Mouse (Mus musculus) liver, embryonic 16.5 days (tissue): ENCODE measurements at regions not wholly inside any gene's neighbourhood (a gene's known extent, or its start where the extent isn't known, plus 50 kb on each side); places are given as distances from the start of the nearest gene placed in this dataset.

Source experiments
- ATAC-seq: fragments of 200-750 bp; cut with Nextera tagmentation; 2 replicates; pipeline ENCODE4 v1.8.0; 2017; ENCODE audit warnings: low read depth, mild to moderate bottlenecking, moderate number of reproducible peaks, moderate library complexity
- H3K27ac ChIP-seq: fragments of 300-500 bp; sonication (generic); 2 replicates; pipeline ENCODE4 v1.5.1; 2014; ENCODE audit warnings: mild to moderate bottlenecking, low read length
- H3K27me3 ChIP-seq: fragments of 300-500 bp; sonication (generic); 2 replicates; pipeline ENCODE4 v1.6.1; 2014; ENCODE audit warnings: low read depth, low read length, mixed read lengths; ENCODE audit not compliant: control insufficient read depth, insufficient read depth
- H3K36me3 ChIP-seq: fragments of 300-500 bp; sonication (generic); 2 replicates; pipeline ENCODE4 v1.6.1; 2014; ENCODE audit warnings: mild to moderate bottlenecking; ENCODE audit not compliant: control insufficient read depth, insufficient read depth
- H3K4me1 ChIP-seq: fragments of 300-500 bp; sonication (generic); 2 replicates; pipeline ENCODE4 v1.6.1; 2014; ENCODE audit warnings: low read depth, low read length, mixed read lengths; ENCODE audit not compliant: control insufficient read depth
- H3K4me2 ChIP-seq: fragments of 300-500 bp; sonication (generic); 2 replicates; pipeline ENCODE4 v1.6.1; 2014; ENCODE audit warnings: low read depth, low read length, mixed read lengths
- H3K4me3 ChIP-seq: fragments of 300-500 bp; sonication (generic); 2 replicates; pipeline ENCODE4 v1.5.1; 2014; ENCODE audit warnings: low read depth, mild to moderate bottlenecking, low read length
- H3K9ac ChIP-seq: fragments of 300-500 bp; sonication (generic); 2 replicates; pipeline ENCODE4 v1.6.1; 2014; ENCODE audit warnings: low read depth, low read length
- H3K9me3 ChIP-seq: fragments of 300-500 bp; sonication (generic); replicated peaks from 2 replicates; pipeline ENCODE4 v1.6.1; 2016; ENCODE audit warnings: low read length; ENCODE audit not compliant: control insufficient read depth
- WGBS: fragments of 180-500 bp; shearing (Covaris S2); extraction: QIAGEN DNeasy Blood & Tissue Kit; methylation state at CpG from one replicate; pipeline ENCODE4 v1.1.7; 2014; ENCODE audit not compliant: insufficient replicate concordance; 5-methylcytosine and 5-hydroxymethylcytosine counted together

DNA sequence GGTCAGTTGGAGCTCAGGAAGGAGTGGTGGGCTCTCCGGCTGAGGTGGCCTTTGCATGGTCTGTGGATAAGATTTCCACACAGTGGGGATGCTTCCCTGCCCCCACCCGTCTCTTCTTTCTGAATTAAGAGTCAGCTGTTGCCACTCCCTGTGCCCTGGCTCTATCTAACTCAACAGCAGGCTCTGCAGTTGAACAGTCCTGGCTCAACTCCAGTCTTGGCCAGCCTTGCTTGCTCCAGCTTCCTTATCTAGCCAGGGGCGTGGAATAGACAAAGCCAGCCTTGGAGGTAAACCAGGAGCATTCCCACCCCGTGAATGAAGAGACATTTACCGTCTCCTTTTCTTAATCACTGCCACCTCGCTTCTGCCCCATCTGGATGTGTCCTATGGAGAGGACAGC, 89.7 kb downstream of the Mn1 start:
- Histone ChIP-seq H3K9me3 (no peaks in the 10 kb centered on the region), H3K27me3 (no peaks in the 10 kb centered on the region), H3K9ac (no peak overlapping the region), H3K4me1 (peaks cover 43% of the 10 kb centered on the region), H3K4me2 (peak overlapping the region; percentile 33; the same call in 1 of the 2 replicates), H3K27ac (peak overlapping the region; percentile 42), H3K4me3 (no peak overlapping the region), H3K36me3 (no peaks in the 10 kb centered on the region)
- ATAC-seq: peak; percentile 75
- WGBS: 11% methylated on average over 6 of the region's 6 CpGs

DNA sequence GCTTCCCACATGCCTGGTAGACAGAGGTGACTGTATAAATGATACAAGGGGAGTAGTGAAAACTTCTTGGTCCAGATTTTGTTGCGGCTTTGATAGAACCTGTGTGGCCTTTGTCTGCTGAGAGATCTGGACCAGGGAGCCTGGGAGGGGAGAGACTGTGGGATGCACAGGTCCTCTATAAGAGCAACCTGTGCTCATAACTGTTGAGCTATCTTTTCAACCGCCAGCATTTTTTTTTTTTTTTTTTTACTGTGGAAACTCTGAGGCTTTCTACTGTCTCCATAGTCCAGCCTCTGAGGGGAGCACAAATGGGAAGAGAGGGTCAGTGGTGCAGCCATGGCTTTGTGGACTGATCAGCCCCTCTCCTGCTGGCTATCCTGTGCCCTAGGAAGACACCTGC, 90.2 kb downstream of the Mn1 start:
- no peak overlapping the region for H3K9ac ChIP-seq
- WGBS: 56% methylated on average over 2 of the region's 2 CpGs
- H3K27ac ChIP-seq: no peak overlapping the region; the same call in 1 of the 2 replicates
- no peak overlapping the region for H3K4me3 ChIP-seq
- H3K27me3 ChIP-seq: no peaks in the 10 kb centered on the region
- no peaks in the 10 kb centered on the region for H3K36me3 ChIP-seq
- no peaks in the 10 kb centered on the region for H3K9me3 ChIP-seq
- peaks cover 43% of the 10 kb centered on the region for H3K4me1 ChIP-seq
- peak overlapping the region; percentile 33; the same call in 1 of the 2 replicates for H3K4me2 ChIP-seq
- ATAC-seq: no peak

DNA sequence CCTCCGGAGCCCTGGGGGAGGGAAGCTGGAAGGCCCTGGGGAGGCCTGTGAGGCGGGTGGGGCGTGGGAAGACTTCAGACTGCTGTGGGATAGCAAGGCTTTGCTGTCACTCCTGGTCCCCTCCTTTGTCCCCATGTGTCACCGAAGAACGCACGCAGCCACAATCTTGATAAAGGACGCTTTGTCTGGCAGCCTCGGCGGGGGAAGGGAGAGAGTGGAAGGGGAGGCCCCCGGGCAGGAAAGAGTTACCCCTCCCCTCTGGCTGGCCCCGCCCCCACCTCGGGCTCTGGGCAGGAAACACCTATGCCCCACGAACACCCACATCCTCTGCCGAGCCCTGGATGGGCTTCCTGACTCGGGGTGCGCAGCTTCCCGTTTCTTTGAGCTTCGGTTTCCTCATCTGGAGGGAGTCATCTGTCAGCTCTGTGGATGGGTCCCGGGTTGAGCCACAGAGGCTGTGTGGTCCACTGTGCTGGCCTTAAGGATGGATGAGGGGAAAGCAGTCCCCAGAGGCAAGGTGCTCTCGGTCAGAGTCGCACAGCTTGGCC, 91.9 kb downstream of the Mn1 start:
- H3K4me3 ChIP-seq: peak overlapping the region; percentile 55
- under 1% methylated on average over 21 of the region's 21 CpGs for WGBS
- no peaks in the 10 kb centered on the region for H3K36me3 ChIP-seq
- peak overlapping the region; percentile 64 for H3K27ac ChIP-seq
- H3K4me1 ChIP-seq: peaks cover 43% of the 10 kb centered on the region
- peak overlapping the region; percentile 72 for H3K4me2 ChIP-seq
- peak; percentile 69 for ATAC-seq
- peak overlapping the region; percentile 54 for H3K9ac ChIP-seq
- H3K27me3 ChIP-seq: no peaks in the 10 kb centered on the region
- H3K9me3 ChIP-seq: no peaks in the 10 kb centered on the region

DNA sequence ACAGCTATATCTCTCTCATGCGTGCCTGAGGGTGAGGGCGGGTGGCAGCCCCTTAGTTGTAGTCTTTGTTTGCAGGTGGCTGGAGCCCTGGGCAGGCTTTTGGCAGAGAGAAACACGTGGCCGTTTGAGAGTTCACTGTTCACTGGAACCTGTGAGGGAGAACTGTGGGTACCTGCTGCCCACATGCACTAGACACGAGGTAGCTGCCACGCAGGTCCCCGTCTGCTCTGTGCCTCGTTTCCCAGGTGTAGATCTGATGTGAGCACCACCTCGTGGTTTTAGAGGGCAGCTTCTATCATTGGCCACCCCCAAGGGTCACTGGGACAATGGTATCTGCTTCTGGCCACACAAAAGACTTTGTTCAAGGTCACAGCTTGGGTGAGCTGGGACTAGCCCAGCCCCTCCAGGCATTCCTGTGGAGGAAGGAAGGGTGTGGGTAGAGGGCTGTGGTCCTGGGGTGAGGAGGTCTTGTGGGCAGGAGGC, 92.5 kb downstream of the Mn1 start:
- H3K9me3 ChIP-seq: no peaks in the 10 kb centered on the region
- ATAC-seq: peak; percentile 9
- 3% methylated on average over 9 of the region's 9 CpGs for WGBS
- peak overlapping the region; percentile 55 for H3K4me3 ChIP-seq
- H3K4me2 ChIP-seq: peak overlapping the region; percentile 72
- peak overlapping the region; percentile 64 for H3K27ac ChIP-seq
- H3K9ac ChIP-seq: peak overlapping the region; percentile 54
- H3K36me3 ChIP-seq: no peaks in the 10 kb centered on the region
- no peaks in the 10 kb centered on the region for H3K27me3 ChIP-seq
- peaks cover 43% of the 10 kb centered on the region for H3K4me1 ChIP-seq

DNA sequence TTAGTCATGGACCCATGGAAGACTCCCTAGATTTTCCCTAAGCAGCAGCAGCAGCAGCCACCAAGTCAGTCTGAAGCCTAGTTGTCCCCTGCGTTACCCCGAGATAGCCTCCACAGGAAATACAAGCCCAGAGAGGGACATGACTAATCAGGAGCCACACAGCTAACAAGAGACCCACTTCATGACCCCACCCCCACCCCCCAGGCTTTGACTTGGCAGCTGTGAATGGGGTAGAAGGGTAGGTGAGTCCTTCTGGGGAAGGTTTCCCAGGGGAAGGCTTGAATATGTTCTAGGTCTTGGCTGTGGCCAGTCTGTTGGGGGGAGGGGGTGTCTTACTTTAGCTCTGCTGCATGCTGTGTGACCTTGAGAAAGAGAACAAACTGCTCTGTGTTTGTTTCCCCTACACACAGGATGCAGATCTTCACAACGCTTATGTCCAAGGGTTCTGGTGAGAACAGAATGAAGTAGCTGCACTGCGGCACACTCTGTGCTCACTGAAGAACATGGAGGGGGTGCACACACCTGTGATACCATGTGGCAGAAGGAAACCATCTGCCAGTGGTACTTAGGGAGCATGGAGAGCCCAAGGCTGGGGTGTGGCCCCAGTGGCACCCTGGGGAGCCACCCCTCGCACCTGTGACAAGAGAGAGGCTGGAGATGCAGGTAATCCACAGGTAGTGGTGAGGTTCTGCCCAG, 93.2 kb downstream of the Mn1 start:
- H3K4me2 ChIP-seq: no peak overlapping the region
- no peak overlapping the region for H3K4me3 ChIP-seq
- 44% methylated on average over 5 of the region's 5 CpGs for WGBS
- no peaks in the 10 kb centered on the region for H3K9me3 ChIP-seq
- no peaks in the 10 kb centered on the region for H3K36me3 ChIP-seq
- no peaks in the 10 kb centered on the region for H3K27me3 ChIP-seq
- H3K9ac ChIP-seq: no peak overlapping the region
- H3K27ac ChIP-seq: peak overlapping the region; percentile 17; the same call in 1 of the 2 replicates
- peaks cover 43% of the 10 kb centered on the region for H3K4me1 ChIP-seq
- no peak for ATAC-seq

DNA sequence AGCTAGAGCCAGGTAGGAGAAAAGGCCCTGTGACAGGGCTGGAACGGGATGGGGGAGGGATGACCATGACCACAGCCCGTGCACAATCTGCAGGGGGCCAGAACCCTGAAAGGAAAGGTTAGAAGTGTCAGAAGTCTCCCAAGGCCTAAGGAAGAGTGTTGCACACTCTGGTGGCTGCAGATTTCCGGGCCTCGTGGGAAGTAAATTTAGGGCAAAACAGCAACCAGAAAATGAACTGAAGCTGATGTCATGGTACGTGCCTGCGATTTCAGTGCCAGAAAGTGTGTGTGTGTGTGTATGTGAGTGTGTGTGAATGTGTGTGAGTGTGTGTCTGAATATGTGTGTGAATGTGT, 93.7 kb downstream of the Mn1 start:
- no peak overlapping the region for H3K4me2 ChIP-seq
- H3K9ac ChIP-seq: no peak overlapping the region
- no peaks in the 10 kb centered on the region for H3K27me3 ChIP-seq
- WGBS: 35% methylated on average over 6 of the region's 6 CpGs
- no peaks in the 10 kb centered on the region for H3K9me3 ChIP-seq
- H3K4me1 ChIP-seq: peaks cover 43% of the 10 kb centered on the region
- ATAC-seq: no peak
- H3K36me3 ChIP-seq: no peaks in the 10 kb centered on the region
- H3K4me3 ChIP-seq: no peak overlapping the region
- peak overlapping the region; percentile 17; the same call in 1 of the 2 replicates for H3K27ac ChIP-seq

DNA sequence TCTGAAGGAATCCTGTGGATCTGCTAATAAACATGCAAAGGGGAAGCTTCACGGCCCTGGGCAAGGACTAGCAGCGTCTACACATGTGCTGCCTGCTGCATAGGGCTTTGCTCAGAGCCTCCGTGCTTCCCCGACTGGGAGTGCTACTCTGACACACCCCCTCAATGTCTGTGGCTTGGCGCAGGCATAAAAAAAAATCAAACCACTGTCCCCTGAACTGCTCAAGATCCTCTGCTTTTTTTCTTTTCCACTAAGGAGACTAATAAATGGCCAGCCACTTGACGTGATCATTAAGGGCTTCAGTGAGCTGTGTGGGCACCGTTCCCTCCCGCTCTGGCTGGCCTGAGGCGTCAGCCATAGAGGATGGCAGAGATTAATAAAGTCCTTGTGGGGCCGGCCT, 94.8 kb downstream of the Mn1 start:
- Histone ChIP-seq H3K27ac (no peak overlapping the region), H3K36me3 (no peaks in the 10 kb centered on the region), H3K9me3 (no peaks in the 10 kb centered on the region), H3K4me2 (no peak overlapping the region), H3K9ac (no peak overlapping the region), H3K27me3 (no peaks in the 10 kb centered on the region), H3K4me3 (no peak overlapping the region), H3K4me1 (peaks cover 32% of the 10 kb centered on the region)
- no peak for ATAC-seq
- WGBS: 24% methylated on average over 10 of the region's 10 CpGs

DNA sequence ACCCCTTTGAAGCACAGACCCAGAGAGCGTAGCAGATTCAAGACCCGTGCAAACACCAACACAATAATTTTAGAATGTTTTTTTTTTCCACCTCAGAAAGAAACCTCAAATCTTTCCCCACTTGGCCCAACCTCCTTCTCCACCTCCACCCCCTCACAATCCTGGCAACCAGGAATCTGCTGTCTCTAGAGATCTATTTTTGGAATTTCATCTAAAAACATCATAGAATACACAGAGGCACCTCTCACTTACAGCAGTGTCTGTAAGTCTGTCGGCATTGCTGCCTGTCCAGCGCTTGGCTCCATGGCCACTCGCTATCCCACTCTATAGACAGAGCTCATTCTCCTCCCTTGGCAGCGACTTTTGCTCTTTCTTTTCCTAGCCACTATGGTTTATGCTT, 96.8 kb downstream of the Mn1 start:
- Histone ChIP-seq H3K4me2 (no peak overlapping the region), H3K36me3 (no peaks in the 10 kb centered on the region), H3K4me1 (peaks cover 20% of the 10 kb centered on the region), H3K9me3 (no peaks in the 10 kb centered on the region), H3K9ac (no peak overlapping the region), H3K27me3 (no peaks in the 10 kb centered on the region), H3K27ac (no peak overlapping the region), H3K4me3 (no peak overlapping the region)
- ATAC-seq: no peak
- WGBS: 67% methylated on average over 6 of the region's 6 CpGs

DNA sequence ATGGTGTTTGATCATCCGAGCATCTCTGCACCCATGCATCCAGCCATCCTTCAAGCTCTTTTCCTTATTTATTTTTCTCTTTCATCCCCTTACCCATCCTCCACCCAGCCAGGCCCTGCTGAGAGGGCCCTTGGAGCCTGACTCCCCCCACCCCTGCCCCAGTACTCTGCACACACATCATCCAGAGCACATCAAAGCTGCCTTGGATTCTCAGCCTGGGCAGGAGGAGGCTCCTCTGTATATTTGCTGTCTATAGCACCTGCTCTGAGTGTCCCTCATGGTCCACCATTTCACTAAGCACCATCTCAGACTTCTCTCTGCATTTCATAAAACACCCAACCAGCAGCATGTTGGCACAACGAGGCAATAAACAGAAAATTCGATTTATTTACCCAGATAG, 101.9 kb downstream of the Mn1 start:
- Histone ChIP-seq H3K9ac (no peak overlapping the region), H3K36me3 (no peaks in the 10 kb centered on the region), H3K4me2 (peak overlapping the region; percentile 30), H3K27ac (peak overlapping the region; percentile 50; the same call in 1 of the 2 replicates), H3K4me3 (no peak overlapping the region; the same call in 1 of the 2 replicates), H3K27me3 (no peaks in the 10 kb centered on the region), H3K4me1 (peaks cover 12% of the 10 kb centered on the region), H3K9me3 (no peaks in the 10 kb centered on the region)
- ATAC-seq: no peak; the same call in 1 of the 2 replicates
- WGBS: 32% methylated on average over 3 of the region's 3 CpGs
